Mouse (Mus musculus) erythroblast, embryonic 14.5 days (primary cell): Measurements from ENCODE around the gene Aph1a. TPM values are rescaled to one million over a fixed set of nuclear protein-coding genes. Genes with fewer than 3 reads are reported as not detected.
"Not testable (repeated sequence)": the region's sequence is repeated elsewhere in the genome, so short reads cannot be mapped to it uniquely, and the experiment has no call there.

Experiments
- H3K27me3 ChIP-seq: 2 replicates; pipeline ENCODE4 v1.6.1; 2012; ENCODE audit warnings: inconsistent platforms; ENCODE audit not compliant: control insufficient read depth
- H3K36me3 ChIP-seq: 2 replicates; pipeline ENCODE4 v1.6.1; 2012; ENCODE audit warnings: mild to moderate bottlenecking, inconsistent platforms; ENCODE audit not compliant: control insufficient read depth
- H3K4me1 ChIP-seq: 2 replicates; pipeline ENCODE4 v1.6.1; 2012; ENCODE audit warnings: inconsistent platforms; ENCODE audit not compliant: control insufficient read depth
- H3K4me3 ChIP-seq: replicated peaks from 2 replicates; pipeline ENCODE3; 2012; ENCODE audit warnings: moderate library complexity, mild to moderate bottlenecking, inconsistent platforms
- H3K9me3 ChIP-seq: 2 replicates; pipeline ENCODE4 v1.6.1; 2012; ENCODE audit warnings: low read length, inconsistent platforms, mixed read lengths; ENCODE audit not compliant: control insufficient read depth
- GATA1 ChIP-seq: IDR thresholded peaks from 2 replicates; pipeline ENCODE4 v1.6.1; 2012; ENCODE audit warnings: low read length, inconsistent platforms, mixed read lengths
- TAL1 ChIP-seq: IDR thresholded peaks from 3 replicates; pipeline ENCODE4 v1.6.1; 2012; ENCODE audit warnings: low read length, inconsistent platforms, mixed read lengths
- polyA plus RNA-seq: library from polyadenylated mRNA; stranded (reverse); fragments of >175 nt; gene quantifications from 2 replicates; pipeline ENCODE4 v1.2.3, GENCODE M21; 2012

Gene Aph1a
- polyA plus RNA-seq, 1 experiment: 4.3 TPM

- peaks cover 40% of the 10 kb centered on the region for H3K4me1 ChIP-seq
- no peak for TF ChIP-seq GATA1
Measured at GRCm38 (mm10) chr3:95894317-95895160, 770 bp downstream of the Aph1a start.

GRCm38 (mm10) chr3:95895501-95895900 is 1.7 kb downstream of the Aph1a start:
- H3K36me3 ChIP-seq: peaks cover 13% of the 10 kb centered on the region
- H3K4me3 ChIP-seq, H3K9me3 ChIP-seq: not testable (repeated sequence)
- peaks cover 23% of the 10 kb centered on the region for H3K27me3 ChIP-seq
- peaks cover 40% of the 10 kb centered on the region for H3K4me1 ChIP-seq

More at GRCm38 (mm10) chr3:95894317-95895160, 770 bp downstream of the Aph1a start:
- H3K4me3 ChIP-seq: peak overlapping the region; percentile 72
- H3K27me3 ChIP-seq: peaks cover 20% of the 10 kb centered on the region
- no peaks in the 10 kb centered on the region for H3K9me3 ChIP-seq
- H3K36me3 ChIP-seq: peaks cover 13% of the 10 kb centered on the region

GRCm38 (mm10) chr3:95899800-95900524 is 6.2 kb downstream of the Aph1a start:
- TF ChIP-seq GATA1 (no peak), TAL1 (no peak)
- H3K27me3 ChIP-seq: peaks cover 48% of the 10 kb centered on the region
- H3K36me3 ChIP-seq: peaks cover 13% of the 10 kb centered on the region
- H3K4me3 ChIP-seq: no peak overlapping the region
- peaks cover 8% of the 10 kb centered on the region; the same call in 1 of the 2 replicates for H3K9me3 ChIP-seq
- peaks cover 12% of the 10 kb centered on the region for H3K4me1 ChIP-seq

- Histone ChIP-seq H3K36me3 (peaks cover 5% of the 10 kb centered on the region), H3K9me3 (peaks cover 11% of the 10 kb centered on the region; the same call in 1 of the 2 replicates), H3K4me1 (peaks cover 12% of the 10 kb centered on the region), H3K27me3 (peaks cover 67% of the 10 kb centered on the region), H3K4me3 (no peak overlapping the region)
- TF ChIP-seq TAL1 (no peak), GATA1 (no peak)
Measured at GRCm38 (mm10) chr3:95901616-95902372, 8.0 kb downstream of the Aph1a start.

- H3K9me3 ChIP-seq: peaks cover 11% of the 10 kb centered on the region; the same call in 1 of the 2 replicates
- H3K4me3 ChIP-seq: no peak overlapping the region
- peaks cover 72% of the 10 kb centered on the region for H3K27me3 ChIP-seq
- TF ChIP-seq GATA1 (no peak), TAL1 (no peak)
- H3K36me3 ChIP-seq: peaks cover 5% of the 10 kb centered on the region
- H3K4me1 ChIP-seq: peaks cover 15% of the 10 kb centered on the region
Measured at GRCm38 (mm10) chr3:95902373-95902625, 8.5 kb downstream of the Aph1a start.

GRCm38 (mm10) chr3:95902643-95903042 is 8.9 kb downstream of the Aph1a start:
- H3K4me3 ChIP-seq: no peak overlapping the region
- peaks cover 4% of the 10 kb centered on the region for H3K36me3 ChIP-seq
- H3K9me3 ChIP-seq: peaks cover 11% of the 10 kb centered on the region; the same call in 1 of the 2 replicates
- peaks cover 15% of the 10 kb centered on the region for H3K4me1 ChIP-seq
- peaks cover 75% of the 10 kb centered on the region for H3K27me3 ChIP-seq
- TF ChIP-seq GATA1 (no peak), TAL1 (no peak)

GRCm38 (mm10) chr3:95903753-95904502 is 10.2 kb downstream of the Aph1a start:
- H3K9me3 ChIP-seq: peaks cover 11% of the 10 kb centered on the region; the same call in 1 of the 2 replicates
- TF ChIP-seq GATA1 (no peak), TAL1 (no peak)
- peaks cover 15% of the 10 kb centered on the region for H3K4me1 ChIP-seq
- peak overlapping the region; percentile 12 for H3K4me3 ChIP-seq
- no peaks in the 10 kb centered on the region for H3K36me3 ChIP-seq
- peaks cover 87% of the 10 kb centered on the region for H3K27me3 ChIP-seq

- Histone ChIP-seq H3K27me3 (peaks cover 92% of the 10 kb centered on the region), H3K4me3 (peak within 1 kb of the TSS; percentile 23), H3K36me3 (no peaks in the 10 kb centered on the region), H3K4me1 (peaks cover 15% of the 10 kb centered on the region), H3K9me3 (peaks cover 11% of the 10 kb centered on the region; the same call in 1 of the 2 replicates)
- no peak for TF ChIP-seq GATA1
- TF ChIP-seq TAL1: no peak
Measured at GRCm38 (mm10) chr3:95904568-95904967, 10.8 kb downstream of the Aph1a start, which contains the start of gene Car14. Gene Car14, minus strand, starts transcription at chr3:95904691.
